Mouse (Mus musculus) central nervous system, embryonic 14 days (tissue): Measurements from ENCODE around the gene Lin7c. TPM values are rescaled to one million over a fixed set of nuclear protein-coding genes. Genes with fewer than 3 reads are reported as not detected.

ENCODE experiments used
- polyA plus RNA-seq: library from polyadenylated mRNA; depleted of rRNA; stranded (reverse); fragments of >200 nt; gene quantifications from 2 replicates; pipeline ENCODE4 v1.2.3, GENCODE M21; 2012; rRNA removed

The Lin7c gene
- polyA plus RNA-seq: 54.5 and 58.7 TPM in 2 replicates

DNA sequence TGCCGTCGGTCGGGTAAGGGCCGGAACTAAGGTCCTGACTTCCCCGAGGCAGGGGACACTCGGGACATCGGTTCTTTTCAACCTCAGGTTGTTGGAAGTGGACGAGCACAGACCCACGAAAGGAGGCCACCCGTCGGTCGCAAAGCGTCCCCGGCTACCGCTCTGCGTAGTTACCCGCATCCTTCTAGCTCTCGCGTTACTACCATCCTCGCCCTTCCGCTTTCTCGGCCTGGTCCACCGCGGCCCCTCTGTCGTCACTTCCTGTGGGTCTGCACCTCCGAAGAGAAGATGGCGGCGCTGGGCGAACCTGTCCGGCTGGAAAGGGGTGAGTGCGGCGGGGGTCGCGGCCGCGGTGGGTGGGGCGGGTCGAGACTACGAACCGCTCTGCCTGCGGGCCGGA is at the start of gene Lin7c:
Lin7c (plus strand) TSS at position 257 of the 400 bp plus-strand sequence.

GRCm38 (mm10) chr2:109917496-109918413 is 27.1 kb downstream of the Lin7c start, which contains the start of gene Lgr4:
Gene Lgr4, plus strand, starts transcription at chr2:109917647.

Other genes starting within 250 kb of the Lin7c start
- gene Bdnf, start 216.2 kb upstream of the Lin7c start, polyA plus RNA-seq: 1.5 and 2.4 TPM in 2 replicates
- 9.2 and 13.9 TPM in 2 replicates for gene Lgr4, start 26.8 kb downstream of the Lin7c start, polyA plus RNA-seq
- 34.5 and 40.1 TPM in 2 replicates for gene Ccdc34, start 127.0 kb downstream of the Lin7c start, polyA plus RNA-seq